Mouse (Mus musculus) kidney, embryonic 16.5 days (tissue): ENCODE measurements around the gene Suclg2. TPM values are rescaled to one million over a fixed set of nuclear protein-coding genes. Genes with fewer than 3 reads are reported as not detected.

Experiments used
- ATAC-seq: fragments of 200-750 bp; cut with Nextera tagmentation; 2 replicates; pipeline ENCODE4 v1.8.0; 2017; ENCODE audit warnings: moderate TSS enrichment; ENCODE audit not compliant: low FRiP score, low TSS enrichment
- H3K27ac ChIP-seq: fragments of 300-500 bp; sonication (generic); 2 replicates; pipeline ENCODE4 v1.5.1; 2014; ENCODE audit warnings: low read length
- H3K27me3 ChIP-seq: fragments of 300-500 bp; sonication (generic); 2 replicates; pipeline ENCODE4 v1.6.1; 2014; ENCODE audit warnings: low read length, control low read depth, mixed read lengths; ENCODE audit not compliant: insufficient read depth
- H3K36me3 ChIP-seq: fragments of 300-500 bp; sonication (generic); 2 replicates; pipeline ENCODE4 v1.6.1; 2014; ENCODE audit warnings: low read length, control low read depth, mixed read lengths; ENCODE audit not compliant: insufficient read depth
- H3K4me1 ChIP-seq: fragments of 300-500 bp; sonication (generic); 2 replicates; pipeline ENCODE4 v1.6.1; 2014; ENCODE audit warnings: low read length, control low read depth, mixed read lengths; ENCODE audit not compliant: insufficient read depth
- H3K4me2 ChIP-seq: fragments of 300-500 bp; sonication (generic); replicated peaks from 2 replicates; pipeline ENCODE4 v1.6.1; 2014; ENCODE audit warnings: low read depth, low read length
- H3K4me3 ChIP-seq: fragments of 300-500 bp; sonication (generic); 2 replicates; pipeline ENCODE4 v1.5.1; 2014; ENCODE audit warnings: mild to moderate bottlenecking, low read length
- H3K9ac ChIP-seq: fragments of 300-500 bp; sonication (generic); replicated peaks from 2 replicates; pipeline ENCODE4 v1.6.1; 2014; ENCODE audit warnings: low read length
- H3K9me3 ChIP-seq: fragments of 300-500 bp; sonication (generic); 2 replicates; pipeline ENCODE4 v1.6.1; 2016; ENCODE audit warnings: low read length, control low read depth
- WGBS: fragments of 180-500 bp; shearing (Covaris S2); extraction: QIAGEN DNeasy Blood & Tissue Kit; methylation state at CpG from one replicate; pipeline ENCODE4 v1.1.7; 2014; 5-methylcytosine and 5-hydroxymethylcytosine counted together
- polyA plus RNA-seq: library from polyadenylated mRNA; unstranded; fragments of >200 nt; fragmentation: Nextera tagmentation; extraction: Ambion mirVana; gene quantifications from 2 replicates; pipeline ENCODE4 v1.2.1, GENCODE M21; 2015

The Suclg2 gene
- polyA plus RNA-seq, 1 experiment from 2014 or later: 128 TPM

DNA sequence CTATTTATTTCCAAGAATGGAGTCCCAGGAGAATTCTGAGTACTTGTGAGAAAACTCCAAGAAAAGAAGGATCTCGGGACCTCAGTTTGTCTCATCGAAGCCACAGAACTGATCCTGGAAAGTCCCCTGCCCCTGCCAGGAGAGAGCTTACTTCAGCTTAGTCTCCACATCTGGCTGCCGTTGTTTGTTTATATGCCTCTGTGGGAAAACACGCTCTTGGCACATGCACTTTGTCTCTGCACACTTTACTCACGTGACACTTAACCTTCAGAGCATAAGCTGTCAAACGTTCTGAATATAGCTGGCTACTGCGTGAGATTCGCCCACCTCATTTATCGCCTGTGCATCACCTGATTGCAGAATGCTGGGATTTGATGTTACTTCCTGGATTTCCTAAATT lies 16.4 kb downstream of the Suclg2 start:
- Histone ChIP-seq H3K9ac (no peak overlapping the region), H3K36me3 (no peaks in the 10 kb centered on the region), H3K4me1 (peaks cover 25% of the 10 kb centered on the region), H3K4me2 (no peak overlapping the region), H3K4me3 (no peak overlapping the region), H3K27me3 (no peaks in the 10 kb centered on the region), H3K27ac (peak overlapping the region; percentile 48), H3K9me3 (no peaks in the 10 kb centered on the region)
- WGBS: 58% methylated on average over 9 of the region's 9 CpGs
- ATAC-seq: no peak

DNA sequence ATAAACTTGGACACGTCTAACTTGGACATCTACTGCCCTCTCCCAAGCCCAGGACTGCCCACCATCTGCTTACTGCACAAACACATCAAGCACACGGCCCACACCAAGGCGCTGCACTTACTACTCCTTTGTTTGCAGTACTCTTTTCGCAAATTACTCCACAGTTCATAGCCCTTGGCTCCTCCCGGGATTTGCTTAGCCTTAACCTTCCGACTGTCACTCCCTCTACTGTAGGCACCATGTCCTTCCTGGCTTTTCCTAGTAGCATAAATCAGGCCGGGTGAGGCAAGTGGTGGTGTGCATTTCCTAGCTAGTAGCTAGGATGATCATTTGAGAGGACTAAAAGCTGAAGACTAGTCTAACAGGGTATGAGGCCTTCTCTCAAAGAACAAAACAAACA lies 16.8 kb downstream of the Suclg2 start:
- Histone ChIP-seq H3K4me3 (no peak overlapping the region), H3K27me3 (no peaks in the 10 kb centered on the region), H3K36me3 (no peaks in the 10 kb centered on the region), H3K4me2 (no peak overlapping the region), H3K9me3 (no peaks in the 10 kb centered on the region), H3K4me1 (peaks cover 25% of the 10 kb centered on the region), H3K9ac (no peak overlapping the region), H3K27ac (peak overlapping the region; percentile 48)
- ATAC-seq: peak; percentile 64; the same call in 1 of the 2 replicates
- WGBS: 23% methylated on average over 7 of the region's 7 CpGs

DNA sequence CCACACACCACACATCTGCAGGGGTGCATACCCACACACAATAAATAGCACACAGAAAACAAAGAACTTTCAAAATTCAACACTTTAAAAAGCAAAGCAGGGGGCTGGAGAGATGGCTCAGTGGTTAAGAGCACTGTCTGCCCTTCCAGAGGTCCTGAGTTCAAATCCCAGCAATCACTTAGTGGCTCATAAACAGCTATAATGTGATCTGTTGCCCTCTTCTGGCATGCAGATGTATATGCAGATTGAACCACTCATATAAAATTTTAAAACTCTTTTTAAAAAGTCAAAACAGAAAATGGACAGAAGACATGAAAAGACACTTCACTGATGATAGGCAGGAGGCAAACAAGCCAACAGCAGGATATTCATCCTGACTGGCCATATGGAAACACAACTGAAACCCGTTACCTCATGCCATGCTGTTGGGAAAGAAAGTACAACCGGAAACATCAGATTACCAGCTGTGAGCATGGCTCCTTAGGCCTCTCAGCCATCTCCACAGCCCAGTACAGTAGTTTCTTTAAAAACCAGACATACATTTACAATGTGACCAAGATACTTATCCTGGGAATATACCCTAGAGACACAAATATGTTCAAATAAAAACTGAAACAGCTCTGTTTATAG lies 17.5 kb downstream of the Suclg2 start:
- Histone ChIP-seq H3K4me1 (peaks cover 25% of the 10 kb centered on the region), H3K4me2 (no peak overlapping the region), H3K27me3 (no peaks in the 10 kb centered on the region), H3K36me3 (no peaks in the 10 kb centered on the region), H3K9ac (no peak overlapping the region), H3K27ac (no peak overlapping the region), H3K9me3 (no peaks in the 10 kb centered on the region), H3K4me3 (no peak overlapping the region)
- 83% methylated on average over 2 of the region's 2 CpGs for WGBS
- ATAC-seq: no peak

DNA sequence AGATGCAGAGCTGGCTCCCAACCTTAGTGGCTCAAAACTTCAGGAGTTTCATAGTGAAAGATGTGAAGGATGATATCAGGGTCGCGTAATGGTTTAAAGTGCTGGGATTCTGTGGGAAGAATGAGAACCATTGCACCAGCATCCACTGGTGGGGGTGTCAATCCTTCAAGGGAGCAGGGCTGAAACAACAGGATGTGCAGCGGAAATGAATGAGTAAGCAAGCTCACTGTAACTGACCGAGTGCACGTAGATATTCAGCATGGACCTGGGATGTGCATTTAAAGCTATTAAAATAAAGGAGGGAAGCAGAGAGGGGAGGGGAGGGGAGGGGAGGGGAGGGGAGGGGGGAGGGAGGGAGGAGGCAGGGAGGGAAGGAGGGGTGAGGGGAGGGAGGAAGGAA lies 18.4 kb downstream of the Suclg2 start:
- no peaks in the 10 kb centered on the region for H3K27me3 ChIP-seq
- H3K4me3 ChIP-seq: no peak overlapping the region
- no peak overlapping the region for H3K9ac ChIP-seq
- WGBS: 58% methylated on average over 5 of the region's 5 CpGs
- no peak overlapping the region for H3K4me2 ChIP-seq
- no peak for ATAC-seq
- H3K9me3 ChIP-seq: no peaks in the 10 kb centered on the region
- peaks cover 25% of the 10 kb centered on the region for H3K4me1 ChIP-seq
- H3K27ac ChIP-seq: no peak overlapping the region
- H3K36me3 ChIP-seq: no peaks in the 10 kb centered on the region

DNA sequence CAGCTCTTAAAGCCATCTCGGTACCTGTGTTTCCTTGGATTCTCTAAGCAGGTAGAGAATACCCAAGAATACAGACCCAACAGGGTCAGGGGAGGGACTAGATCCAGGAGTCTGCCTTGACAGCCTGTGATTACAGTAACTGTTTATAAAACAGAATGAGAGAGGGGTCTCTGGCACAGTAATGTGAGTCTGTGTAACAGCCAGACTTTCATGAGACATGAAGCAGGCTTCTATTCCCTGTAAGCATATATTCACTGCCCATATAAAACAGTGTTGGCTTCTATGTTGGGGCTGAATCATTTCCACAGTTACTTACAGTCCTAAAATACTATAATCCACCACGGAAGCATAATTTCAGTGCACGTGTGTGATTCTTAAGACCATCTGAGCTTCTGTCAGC lies 19.3 kb downstream of the Suclg2 start:
- Histone ChIP-seq H3K9me3 (no peaks in the 10 kb centered on the region), H3K9ac (no peak overlapping the region), H3K4me3 (no peak overlapping the region), H3K4me2 (no peak overlapping the region), H3K36me3 (no peaks in the 10 kb centered on the region), H3K27ac (no peak overlapping the region), H3K4me1 (peaks cover 25% of the 10 kb centered on the region), H3K27me3 (no peaks in the 10 kb centered on the region)
- no peak for ATAC-seq
- 89% methylated on average over 3 of the region's 3 CpGs for WGBS

DNA sequence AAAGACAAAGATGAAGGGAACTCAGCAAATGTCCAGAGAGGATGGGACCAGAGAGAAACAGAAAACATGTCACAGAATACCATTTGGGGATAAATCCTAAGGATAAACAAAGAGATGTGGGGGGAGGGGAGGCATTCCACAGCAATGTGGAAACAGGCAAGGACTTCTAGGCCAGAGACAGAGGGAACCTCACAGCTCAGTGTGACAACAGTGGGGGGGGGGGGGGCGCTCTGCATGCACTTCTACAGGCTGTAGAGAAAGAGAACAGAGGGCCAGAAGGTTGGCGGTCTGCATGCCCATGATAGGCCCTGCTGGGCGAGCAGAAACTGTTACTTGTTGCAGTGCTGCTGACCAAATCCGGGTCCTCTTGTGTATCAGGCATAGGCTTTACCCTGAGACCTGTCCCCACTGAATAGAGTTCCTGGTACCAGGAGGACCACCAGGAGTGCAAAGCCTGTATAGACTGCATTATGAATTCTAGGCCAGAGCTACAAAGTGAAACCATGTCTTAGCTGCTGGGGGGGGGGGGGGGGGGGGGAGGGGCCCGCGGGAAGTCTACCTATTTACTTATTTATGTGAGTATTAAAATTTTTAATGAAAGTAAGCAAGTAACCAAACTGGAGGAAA lies 20.0 kb downstream of the Suclg2 start:
- Histone ChIP-seq H3K36me3 (no peaks in the 10 kb centered on the region), H3K27ac (no peak overlapping the region), H3K9ac (no peak overlapping the region), H3K4me1 (peaks cover 22% of the 10 kb centered on the region), H3K27me3 (no peaks in the 10 kb centered on the region), H3K4me2 (no peak overlapping the region), H3K9me3 (no peaks in the 10 kb centered on the region), H3K4me3 (no peak overlapping the region)
- WGBS: 52% methylated on average over 5 of the region's 6 CpGs
- ATAC-seq: no peak

DNA sequence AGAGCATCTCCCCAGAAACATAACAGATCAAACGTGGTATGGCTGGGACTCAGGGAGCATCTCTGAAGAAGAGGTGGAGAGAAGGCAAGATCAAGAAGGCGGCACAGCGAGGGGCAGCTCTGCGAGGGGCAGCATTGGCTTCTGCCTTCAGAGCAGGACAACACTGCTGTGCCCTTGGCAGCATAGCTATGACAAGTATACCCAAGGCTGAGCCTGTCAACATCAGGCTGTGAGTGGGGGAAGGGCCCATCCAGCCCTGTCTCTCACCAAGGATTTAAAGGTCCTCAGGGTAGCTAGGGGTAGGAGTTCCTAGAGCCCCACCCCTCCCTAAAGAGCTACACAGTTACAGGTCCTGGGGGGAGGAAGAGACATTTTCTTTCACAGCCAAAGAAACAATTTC lies 23.7 kb downstream of the Suclg2 start:
- WGBS: 79% methylated on average over 4 of the region's 4 CpGs
- H3K4me1 ChIP-seq: peaks cover 9% of the 10 kb centered on the region
- H3K27me3 ChIP-seq: no peaks in the 10 kb centered on the region
- H3K4me2 ChIP-seq: no peak overlapping the region
- 0 out of 2 replicates have a peak, but pooled peaks have one; percentile 27 for ATAC-seq
- no peak overlapping the region for H3K9ac ChIP-seq
- H3K36me3 ChIP-seq: no peaks in the 10 kb centered on the region
- H3K4me3 ChIP-seq: no peak overlapping the region
- H3K27ac ChIP-seq: no peak overlapping the region
- H3K9me3 ChIP-seq: no peaks in the 10 kb centered on the region

DNA sequence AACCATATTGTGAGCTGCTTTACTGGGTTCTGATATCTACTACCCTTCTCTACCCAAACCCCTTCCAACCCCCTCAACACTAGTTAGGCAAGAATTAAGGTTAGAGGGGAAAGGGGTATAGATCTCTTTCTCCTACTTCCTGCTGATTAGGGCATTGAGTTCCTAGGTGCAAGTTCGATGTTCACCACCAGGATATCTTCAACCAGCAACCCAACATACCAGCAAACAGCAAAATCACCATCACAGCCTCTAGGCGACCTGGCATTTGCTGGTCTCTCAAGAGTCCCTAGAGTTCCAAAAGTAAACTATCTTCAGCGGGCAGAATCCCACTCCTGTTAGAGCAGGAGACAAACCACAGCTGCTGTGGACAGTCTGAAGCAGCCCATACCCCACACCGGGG lies 33.4 kb downstream of the Suclg2 start:
- Histone ChIP-seq H3K9ac (no peak overlapping the region), H3K4me2 (no peak overlapping the region), H3K4me3 (no peak overlapping the region), H3K4me1 (peaks cover 13% of the 10 kb centered on the region), H3K27me3 (no peaks in the 10 kb centered on the region), H3K36me3 (no peaks in the 10 kb centered on the region), H3K9me3 (no peaks in the 10 kb centered on the region), H3K27ac (no peak overlapping the region)
- ATAC-seq: no peak
- WGBS: 59% methylated on average over 4 of the region's 4 CpGs

- Histone ChIP-seq H3K4me3 (no peak overlapping the region), H3K36me3 (no peaks in the 10 kb centered on the region), H3K9ac (no peak overlapping the region), H3K4me2 (no peak overlapping the region), H3K27ac (peak overlapping the region; percentile 8; the same call in 1 of the 2 replicates), H3K9me3 (no peaks in the 10 kb centered on the region), H3K4me1 (peaks cover 27% of the 10 kb centered on the region), H3K27me3 (no peaks in the 10 kb centered on the region)
- no peak for ATAC-seq
- 63% methylated on average over 3 of the region's 3 CpGs for WGBS
Observed at GRCm38 (mm10) chr6:95679718-95680117, 38.9 kb downstream of the Suclg2 start.

DNA sequence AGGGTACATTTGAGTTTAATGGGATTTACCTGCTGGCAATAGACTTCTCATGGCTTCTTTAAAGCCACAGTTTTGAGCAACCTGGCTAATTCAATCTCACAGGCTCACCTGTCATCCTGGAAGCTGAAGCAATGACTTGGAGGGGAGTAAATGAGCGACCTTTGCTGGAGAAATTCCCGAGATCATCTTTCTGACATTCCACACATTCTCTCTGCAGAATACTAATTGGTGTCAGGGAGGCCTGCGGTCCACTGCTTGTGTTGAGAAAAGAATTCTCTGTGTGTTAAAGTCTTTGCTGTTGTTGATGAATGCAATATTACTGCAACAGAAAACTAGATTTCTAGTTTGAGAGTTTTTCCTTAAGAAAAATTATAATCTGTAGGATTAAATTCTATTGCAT lies 39.3 kb downstream of the Suclg2 start:
- Histone ChIP-seq H3K4me1 (peaks cover 32% of the 10 kb centered on the region), H3K27me3 (no peaks in the 10 kb centered on the region), H3K4me2 (no peak overlapping the region), H3K36me3 (no peaks in the 10 kb centered on the region), H3K4me3 (no peak overlapping the region), H3K9me3 (no peaks in the 10 kb centered on the region), H3K9ac (no peak overlapping the region), H3K27ac (no peak overlapping the region)
- no peak for ATAC-seq
- WGBS: 36% methylated on average over 3 of the region's 3 CpGs
